Mouse (Mus musculus) gastrocnemius, postnatal 14 days (tissue): Measurements from ENCODE around the gene Rnase10. TPM values are rescaled to one million over a fixed set of nuclear protein-coding genes. Genes with fewer than 3 reads are reported as not detected.
"Not testable (repeated sequence)": the region's sequence is repeated elsewhere in the genome, so short reads cannot be mapped to it uniquely, and the experiment has no call there.

Experiments used
- DNase-seq: peaks from one replicate; pipeline ENCODE4 v3.0.0; 2021; ENCODE audit warnings: mixed read lengths
- intact Hi-C: fragments of 180-260 bp; cut with DNase I; formaldehyde crosslinking; loops from one replicate; pipeline ENCODE4 v1.15.1; 2025; ENCODE audit warnings: low total_unique reads
- long read RNA-seq, 2 experiments: library from polyadenylated mRNA; stranded (forward); transcript quantifications; one replicate each; pipeline ENCODE4 v2.0.0; 2021
- total RNA-seq, 2 experiments: library from RNA; stranded (reverse); gene quantifications; 2 replicates each; pipeline ENCODE4 v1.2.3; 2021

Rnase10 gene
- not detected for total RNA-seq
- long read RNA-seq, experiment 1, result 0 reads
- long read RNA-seq, experiment 2, result 0 reads

GRCm38 (mm10) chr14:51007152-51007801 is at the start of gene Rnase10:
Gene Rnase10, plus strand, starts transcription at chr14:51007751.
- DNase-seq, result no peak
- intact Hi-C loops, result no loop called here

GRCm38 (mm10) chr14:50958289-50958995 is 49.1 kb upstream of the Rnase10 start:
- DNase-seq, intact Hi-C loops: not testable (repeated sequence)

- no peak for DNase-seq
- intact Hi-C loops, result no loop called here
These were observed 39.2 kb upstream of the Rnase10 start for GRCm38 (mm10) chr14:50968216-50968980.

GRCm38 (mm10) chr14:50969041-50969440 is 38.5 kb upstream of the Rnase10 start:
- no peak for DNase-seq
- intact Hi-C loops, result no loop called here

- DNase-seq, result no peak
- intact Hi-C loops, result no loop called here
These were observed 37.7 kb upstream of the Rnase10 start for GRCm38 (mm10) chr14:50969558-50970544.

- intact Hi-C loops, result no loop called here
These were observed 36.7 kb upstream of the Rnase10 start for GRCm38 (mm10) chr14:50970822-50971221.

GRCm38 (mm10) chr14:50973054-50973453 is 34.5 kb upstream of the Rnase10 start:
- DNase-seq, intact Hi-C loops: not testable (repeated sequence)

More at GRCm38 (mm10) chr14:50970822-50971221, 36.7 kb upstream of the Rnase10 start:
- no peak for DNase-seq

- DNase-seq, result no peak
- intact Hi-C loops, result no loop called here
These were observed 33.9 kb upstream of the Rnase10 start for GRCm38 (mm10) chr14:50973700-50974099.

GRCm38 (mm10) chr14:50975001-50975400 is 32.5 kb upstream of the Rnase10 start:
- intact Hi-C loops, result no loop called here

GRCm38 (mm10) chr14:50976674-50977073 is 30.9 kb upstream of the Rnase10 start:
- no peak for DNase-seq
- intact Hi-C loops, result no loop called here

More at GRCm38 (mm10) chr14:50975001-50975400, 32.5 kb upstream of the Rnase10 start:
- no peak for DNase-seq

- intact Hi-C loops, DNase-seq: not testable (repeated sequence)
These were observed 29.1 kb upstream of the Rnase10 start for GRCm38 (mm10) chr14:50978451-50978850.

- intact Hi-C loops, result no loop called here
- no peak for DNase-seq
These were observed 27.9 kb upstream of the Rnase10 start for GRCm38 (mm10) chr14:50979631-50980030.

- DNase-seq, result no peak
- intact Hi-C loops, result no loop called here
These were observed 26.3 kb upstream of the Rnase10 start for GRCm38 (mm10) chr14:50981207-50981606.

GRCm38 (mm10) chr14:50981837-50982236 is 25.7 kb upstream of the Rnase10 start:
- DNase-seq, result no peak
- intact Hi-C loops, result no loop called here

GRCm38 (mm10) chr14:50987668-50988067 is 19.9 kb upstream of the Rnase10 start:
- no peak for DNase-seq
- intact Hi-C loops, result no loop called here

GRCm38 (mm10) chr14:50991037-50991436 is 16.5 kb upstream of the Rnase10 start:
- no peak for DNase-seq
- intact Hi-C loops, result no loop called here

GRCm38 (mm10) chr14:50997088-50997487 is 10.5 kb upstream of the Rnase10 start:
- DNase-seq, result no peak
- intact Hi-C loops, result no loop called here

GRCm38 (mm10) chr14:50997999-50998666 is 9.4 kb upstream of the Rnase10 start:
- DNase-seq, result no peak
- intact Hi-C loops, result no loop called here
